10 mouse cellular contexts compared by ENCODE assay signal in the genomic region with DNA sequence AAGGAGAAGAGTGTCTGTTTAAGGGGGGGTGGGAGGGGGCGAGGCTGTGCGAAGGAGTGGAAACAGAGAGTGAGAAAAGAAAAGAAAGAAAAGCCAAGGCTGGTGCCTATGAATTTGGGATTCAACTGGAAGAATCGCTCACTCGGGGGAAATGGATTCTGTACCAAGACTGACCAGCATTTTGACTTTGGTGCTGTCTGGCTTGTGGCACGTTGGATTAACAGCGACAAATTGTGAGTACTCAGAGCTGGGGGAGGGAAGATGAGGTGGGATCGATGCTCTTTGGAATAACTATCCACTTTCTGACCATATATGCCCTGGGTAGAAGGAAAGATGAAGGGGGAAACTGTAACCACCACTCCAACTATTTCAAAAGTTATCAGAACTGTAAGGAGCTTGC. TPM values are rescaled to one million over a fixed set of nuclear protein-coding genes. Genes with fewer than 3 reads are reported as not detected.
DNase-seq lines count a peak whose midpoint lies in the region; ATAC-seq and TF ChIP-seq lines count a peak whose summit lies in the region.
"Had no signal": no experiment of that assay in that cellular context is flagged by ENCODE, and none has a peak within 500 bp of the region (broad histone marks: within the 10 kb centered on the region; RNA-seq: fewer than 3 reads in every experiment).

A gene (plus strand): TSS at position 152 of the 400 bp plus-strand sequence.

- no peak for TF ChIP-seq CTCF in olfactory bulb, adult 2 months (IDR thresholded peaks at IDR 0.05; ENCODE audit: insufficient read depth, low read depth, low read length)

- no peaks in the 10 kb centered on the region for H3K27me3 ChIP-seq in neural tube, embryonic 11.5 days (ENCODE audit: control insufficient read depth, insufficient read depth, low read length)

- H3K9ac ChIP-seq in neural tube, embryonic 11.5 days (ENCODE audit: low read length): no peak within 1 kb of the TSS

- ATAC-seq in neural tube, embryonic 11.5 days (ENCODE audit: insufficient read depth, low FRiP score, low TSS enrichment): no peak

- H3K4me3 ChIP-seq in neural tube, embryonic 11.5 days (ENCODE audit: low read depth, low read length): peak within 1 kb of the TSS; percentile 24
- peak within 1 kb of the TSS; percentile 27 for H3K4me3 ChIP-seq in olfactory bulb, adult 2 months (ENCODE audit: insufficient read depth, low read depth, low read length)
- H3K4me3 ChIP-seq: erythroblast, embryonic 14.5 days had no signal

- no peak within 1 kb of the TSS for H3K27ac ChIP-seq in neural tube, embryonic 11.5 days (ENCODE audit: low read depth, low read length)
- no peak within 1 kb of the TSS for H3K27ac ChIP-seq in olfactory bulb, adult 2 months (ENCODE audit: insufficient read depth, low read depth, low read length)

- TF ChIP-seq POLR2A in olfactory bulb, adult 2 months (IDR thresholded peaks at IDR 0.05; ENCODE audit: insufficient read depth, low read depth, low read length): no peak

- intact Hi-C loops in left cerebral cortex, postnatal 10 days (cut with DNase I): no loop called here

- peak; percentile 3 to 9 for DNase-seq in cerebellum, postnatal 10 days
- DNase-seq in cerebellum, postnatal 4 days (ENCODE audit: low spot score in 2 of 2): no peak
- no peak for DNase-seq in neural tube, embryonic 11.5 days (ENCODE audit: low spot score)
- DNase-seq in neural tube, embryonic 10.5 days (ENCODE audit: extremely low spot score, low spot score): no peak
- no peak for DNase-seq in left cerebral cortex, postnatal 10 days (ENCODE audit: extremely low spot score in 1 of 2, low spot score in 2 of 2)
- no peak for DNase-seq in lung, adult 18-20 months
- no peak for DNase-seq in thymus, postnatal 0 days (ENCODE audit: low spot score)

- no peaks in the 10 kb centered on the region for H3K9me3 ChIP-seq in neural tube, embryonic 11.5 days (ENCODE audit: control insufficient read depth, low read length)

- H3K4me1 ChIP-seq in neural tube, embryonic 11.5 days (ENCODE audit: control insufficient read depth, insufficient read depth, low read length): no peaks in the 10 kb centered on the region
- no peaks in the 10 kb centered on the region for H3K4me1 ChIP-seq in olfactory bulb, adult 2 months (ENCODE audit: control insufficient read depth, insufficient read depth, low read length)

- WGBS in neural tube, embryonic 11.5 days: 43% methylated on average over 7 of the region's 7 CpGs
- WGBS in olfactory bulb, adult 2 months: 21% methylated on average over 7 of the region's 7 CpGs

- no peaks in the 10 kb centered on the region for H3K36me3 ChIP-seq in neural tube, embryonic 11.5 days (ENCODE audit: control insufficient read depth, insufficient read depth, low read length)

- H3K4me2 ChIP-seq in neural tube, embryonic 11.5 days (ENCODE audit: low read depth): peak within 1 kb of the TSS; percentile 43

RNA-seq across cellular contexts. Expression of the gene that starts here (rescaled TPM):
- not detected in 2 replicates for polyA plus RNA-seq in neural tube, embryonic 11.5 days (2014; fragmentation: Nextera tagmentation; extraction: Ambion mirVana)
- total RNA-seq in left cerebral cortex, postnatal 10 days (2021): 10 to 100 TPM; 18.8 to 20.1 TPM
- not detected in 2 replicates for polyA plus RNA-seq in olfactory bulb, adult 2 months (2012; ENCODE audit: insufficient read depth, insufficient read length, low replicate concordance, missing spikeins)
- polyA plus RNA-seq in thymus, postnatal 0 days (2015; fragmentation: Nextera tagmentation; extraction: Ambion mirVana): 0.03 TPM in 1 of 2 replicates, not detected in the other
- polyA plus RNA-seq: erythroblast, embryonic 14.5 days; urinary bladder, adult 2 months had no signal

Comparison
In these comparisons a context has a peak if more than half of its experiments do, and no peak if none do; other contexts are left out.
1. DNase-seq: peak in cerebellum, postnatal 10 days (2 of 2); none in cerebellum, postnatal 4 days (0 of 2), neural tube, embryonic 11.5 days (single experiment), neural tube, embryonic 10.5 days (single experiment), left cerebral cortex, postnatal 10 days (0 of 2), lung, adult 18-20 months (0 of 2) and thymus, postnatal 0 days (single experiment).